Mouse (Mus musculus) liver, postnatal 0 days (tissue): ENCODE results near the gene Hsdl1.

Experiments used
- CTCF ChIP-seq: sonication (generic); IDR thresholded peaks from 2 replicates; pipeline ENCODE4 v1.5.1; 2016; ENCODE audit warnings: antibody characterized with exemption, low read depth
- EP300 ChIP-seq: IDR thresholded peaks from 2 replicates; pipeline ENCODE4 v1.6.1; 2016; ENCODE audit warnings: antibody characterized with exemption, low read depth, mild to moderate bottlenecking

DNA sequence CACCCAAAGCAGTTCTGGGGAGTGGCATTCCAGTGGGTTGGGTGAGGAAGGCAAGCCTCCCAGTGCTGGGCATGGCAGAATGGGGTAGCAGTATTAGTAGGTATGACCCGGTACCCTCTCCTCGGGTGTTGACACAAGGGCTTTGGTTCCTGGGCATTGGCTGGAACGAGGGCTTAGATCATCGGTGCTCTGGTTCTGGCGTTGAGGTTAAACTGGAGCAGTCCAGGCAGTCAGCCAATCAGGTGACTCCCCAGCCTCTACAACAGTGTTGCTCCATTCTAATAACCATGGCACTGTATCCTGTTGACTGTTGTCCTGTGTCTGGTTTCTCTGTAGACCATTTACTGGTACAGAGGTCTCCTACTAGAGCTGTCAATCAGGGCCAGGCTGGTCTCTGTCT is 42.6 kb upstream of the Hsdl1 start:
- no peak for TF ChIP-seq CTCF
- no peak for TF ChIP-seq EP300
